Mouse (Mus musculus) erythroblast, embryonic 14.5 days (primary cell): ENCODE results near the gene Ovol3. TPM values are rescaled to one million over a fixed set of nuclear protein-coding genes. Genes with fewer than 3 reads are reported as not detected.

Experiments used
- H3K27me3 ChIP-seq: 2 replicates; pipeline ENCODE4 v1.6.1; 2012; ENCODE audit warnings: inconsistent platforms; ENCODE audit not compliant: control insufficient read depth
- H3K36me3 ChIP-seq: 2 replicates; pipeline ENCODE4 v1.6.1; 2012; ENCODE audit warnings: mild to moderate bottlenecking, inconsistent platforms; ENCODE audit not compliant: control insufficient read depth
- H3K4me1 ChIP-seq: 2 replicates; pipeline ENCODE4 v1.6.1; 2012; ENCODE audit warnings: inconsistent platforms; ENCODE audit not compliant: control insufficient read depth
- H3K4me3 ChIP-seq: replicated peaks from 2 replicates; pipeline ENCODE3; 2012; ENCODE audit warnings: moderate library complexity, mild to moderate bottlenecking, inconsistent platforms
- H3K9me3 ChIP-seq: 2 replicates; pipeline ENCODE4 v1.6.1; 2012; ENCODE audit warnings: low read length, inconsistent platforms, mixed read lengths; ENCODE audit not compliant: control insufficient read depth
- GATA1 ChIP-seq: IDR thresholded peaks from 2 replicates; pipeline ENCODE4 v1.6.1; 2012; ENCODE audit warnings: low read length, inconsistent platforms, mixed read lengths
- TAL1 ChIP-seq: IDR thresholded peaks from 3 replicates; pipeline ENCODE4 v1.6.1; 2012; ENCODE audit warnings: low read length, inconsistent platforms, mixed read lengths
- polyA plus RNA-seq: library from polyadenylated mRNA; stranded (reverse); fragments of >175 nt; gene quantifications from 2 replicates; pipeline ENCODE4 v1.2.3, GENCODE M21; 2012

Gene Ovol3
- polyA plus RNA-seq, 1 experiment: not detected

- Histone ChIP-seq H3K27me3 (no peaks in the 10 kb centered on the region), H3K36me3 (no peaks in the 10 kb centered on the region), H3K9me3 (no peaks in the 10 kb centered on the region), H3K4me1 (peaks cover 37% of the 10 kb centered on the region), H3K4me3 (no peak within 1 kb of the TSS)
- TF ChIP-seq TAL1 (no peak), GATA1 (no peak)
These were observed 37.0 kb downstream of the Ovol3 start, which contains the start of gene Capns1 for GRCm38 (mm10) chr7:30198481-30198971. Gene Capns1 (minus strand): TSS chr7:30198811.

- H3K36me3 ChIP-seq: peaks cover 8% of the 10 kb centered on the region
- TF ChIP-seq GATA1 (no peak), TAL1 (no peak)
- H3K4me1 ChIP-seq: peaks cover 46% of the 10 kb centered on the region
- no peak overlapping the region for H3K4me3 ChIP-seq
- H3K9me3 ChIP-seq: no peaks in the 10 kb centered on the region
- H3K27me3 ChIP-seq: no peaks in the 10 kb centered on the region
These were observed 37.9 kb downstream of the Ovol3 start for GRCm38 (mm10) chr7:30197592-30198129.

- Histone ChIP-seq H3K4me1 (peaks cover 54% of the 10 kb centered on the region), H3K9me3 (no peaks in the 10 kb centered on the region), H3K27me3 (no peaks in the 10 kb centered on the region), H3K4me3 (no peak overlapping the region), H3K36me3 (peaks cover 23% of the 10 kb centered on the region)
- TF ChIP-seq GATA1: no peak
- no peak for TF ChIP-seq TAL1
These were observed 39.4 kb downstream of the Ovol3 start for GRCm38 (mm10) chr7:30196171-30196570.

- Histone ChIP-seq H3K27me3 (no peaks in the 10 kb centered on the region), H3K36me3 (peaks cover 30% of the 10 kb centered on the region), H3K9me3 (no peaks in the 10 kb centered on the region), H3K4me1 (peaks cover 54% of the 10 kb centered on the region), H3K4me3 (peak overlapping the region; percentile 93)
- TF ChIP-seq TAL1 (no peak), GATA1 (no peak)
These were observed 40.1 kb downstream of the Ovol3 start for GRCm38 (mm10) chr7:30195461-30195860.

DNA sequence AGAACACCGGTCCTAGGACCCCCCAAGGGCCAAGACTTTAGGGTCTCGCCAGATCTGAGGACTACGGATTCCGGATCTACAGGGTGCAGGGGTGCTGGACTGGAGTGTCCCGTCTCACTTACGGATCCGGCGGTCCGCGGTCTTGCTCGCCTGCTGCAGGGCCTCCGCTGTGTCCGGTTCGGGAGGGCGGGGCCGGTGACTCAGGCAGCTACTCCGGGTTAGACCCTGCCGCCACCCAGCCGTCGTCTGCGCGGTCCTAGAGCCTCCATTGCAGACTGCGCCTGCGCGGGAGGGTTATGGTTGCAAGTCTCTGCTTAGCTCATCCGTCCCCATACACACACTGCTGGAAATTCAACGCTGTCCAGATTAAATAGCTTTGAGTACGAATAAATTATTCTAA, 40.6 kb downstream of the Ovol3 start:
- Histone ChIP-seq H3K9me3 (no peaks in the 10 kb centered on the region), H3K36me3 (peaks cover 35% of the 10 kb centered on the region), H3K27me3 (no peaks in the 10 kb centered on the region), H3K4me1 (peaks cover 54% of the 10 kb centered on the region), H3K4me3 (peak overlapping the region; percentile 93)
- no peak for TF ChIP-seq GATA1
- no peak for TF ChIP-seq TAL1

DNA sequence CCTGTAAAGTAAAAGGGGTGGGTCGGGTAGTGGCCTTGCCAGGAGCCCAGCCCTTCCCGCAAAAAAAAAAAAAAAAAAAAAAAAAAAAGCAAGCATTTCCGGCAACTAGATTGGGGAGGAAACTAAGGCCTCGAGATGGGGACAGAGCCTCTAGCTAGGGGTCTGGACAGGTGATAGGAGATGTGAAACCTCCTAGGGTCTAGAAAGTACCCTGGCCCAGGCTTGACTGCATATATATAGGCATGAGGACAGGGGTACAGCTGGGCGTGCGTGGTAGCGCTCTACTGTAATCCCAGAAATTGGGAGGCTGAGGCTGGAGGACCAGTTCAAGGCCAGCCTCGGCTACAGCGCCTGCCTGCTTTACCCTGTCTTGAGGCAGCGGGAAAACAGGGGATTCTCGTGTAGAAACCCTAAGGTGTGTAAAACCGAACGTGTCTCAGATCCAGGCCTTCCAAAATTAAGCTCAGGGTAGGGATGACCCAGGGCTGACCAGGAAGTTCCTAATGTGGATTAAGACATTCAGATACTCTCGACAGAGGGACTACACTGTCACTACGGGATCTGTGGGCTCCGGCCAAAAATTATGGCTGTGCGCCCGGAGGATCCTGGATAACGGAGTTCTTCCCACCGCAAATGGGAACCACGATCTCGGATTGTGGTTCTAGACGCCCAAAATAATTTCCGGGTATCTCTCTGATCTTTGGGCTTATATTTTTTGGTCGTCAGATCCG, 41.3 kb downstream of the Ovol3 start:
- no peaks in the 10 kb centered on the region for H3K9me3 ChIP-seq
- H3K4me3 ChIP-seq: peak overlapping the region; percentile 93
- TF ChIP-seq GATA1: no peak
- no peak for TF ChIP-seq TAL1
- H3K36me3 ChIP-seq: peaks cover 41% of the 10 kb centered on the region
- H3K4me1 ChIP-seq: peaks cover 54% of the 10 kb centered on the region
- no peaks in the 10 kb centered on the region for H3K27me3 ChIP-seq

GRCm38 (mm10) chr7:30193581-30194100, 41.9 kb downstream of the Ovol3 start:
- peaks cover 53% of the 10 kb centered on the region for H3K4me1 ChIP-seq
- no peaks in the 10 kb centered on the region for H3K27me3 ChIP-seq
- no peaks in the 10 kb centered on the region for H3K9me3 ChIP-seq
- peak overlapping the region; percentile 93 for H3K4me3 ChIP-seq
- H3K36me3 ChIP-seq: peaks cover 47% of the 10 kb centered on the region
- TF ChIP-seq GATA1 (no peak), TAL1 (no peak)

GRCm38 (mm10) chr7:30193013-30193412, 42.5 kb downstream of the Ovol3 start:
- peaks cover 53% of the 10 kb centered on the region for H3K36me3 ChIP-seq
- H3K9me3 ChIP-seq: no peaks in the 10 kb centered on the region
- TF ChIP-seq TAL1 (no peak), GATA1 (no peak)
- H3K4me1 ChIP-seq: peaks cover 48% of the 10 kb centered on the region
- no peaks in the 10 kb centered on the region for H3K27me3 ChIP-seq
- peak overlapping the region; percentile 93 for H3K4me3 ChIP-seq

DNA sequence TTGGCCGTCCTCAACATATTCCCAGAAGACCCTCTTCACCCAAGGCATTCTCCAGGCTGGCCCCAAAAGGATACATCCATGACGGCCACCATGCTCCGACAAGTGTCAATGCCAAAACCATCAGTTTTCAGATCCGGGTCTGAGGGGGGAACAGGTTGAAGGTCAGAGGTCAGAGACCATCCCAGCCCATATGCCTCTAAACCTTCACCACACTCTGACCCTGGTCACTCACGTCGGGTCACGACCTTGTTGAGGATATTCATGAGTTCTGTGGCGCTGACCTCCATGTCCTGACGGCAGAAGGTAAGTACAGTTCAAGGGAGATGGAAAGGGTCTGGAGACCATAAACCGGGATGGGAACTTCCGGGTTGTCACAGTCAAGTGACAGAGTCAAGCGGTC, 43.4 kb downstream of the Ovol3 start:
- Histone ChIP-seq H3K4me3 (no peak overlapping the region), H3K4me1 (peaks cover 44% of the 10 kb centered on the region), H3K27me3 (no peaks in the 10 kb centered on the region), H3K36me3 (peaks cover 62% of the 10 kb centered on the region), H3K9me3 (no peaks in the 10 kb centered on the region)
- TF ChIP-seq TAL1 (no peak), GATA1 (no peak)
